Mouse (Mus musculus) limb, embryonic 13.5 days (tissue): Measurements from ENCODE around the gene Cdk4. TPM values are rescaled to one million over a fixed set of nuclear protein-coding genes. Genes with fewer than 3 reads are reported as not detected.

ENCODE experiments used
- ATAC-seq: fragments of 200-750 bp; cut with Nextera tagmentation; 2 replicates; pipeline ENCODE4 v1.8.0; 2017; ENCODE audit warnings: low read depth, moderate number of reproducible peaks, moderate TSS enrichment; ENCODE audit not compliant: low FRiP score
- H3K27ac ChIP-seq: fragments of 300-500 bp; sonication (generic); 2 replicates; pipeline ENCODE4 v1.5.1; 2015; ENCODE audit warnings: inconsistent platforms, mild to moderate bottlenecking, moderate library complexity
- H3K27me3 ChIP-seq: fragments of 300-500 bp; sonication (generic); 2 replicates; pipeline ENCODE4 v1.6.1; 2015; ENCODE audit warnings: mild to moderate bottlenecking, inconsistent platforms
- H3K36me3 ChIP-seq: fragments of 300-500 bp; sonication (generic); 2 replicates; pipeline ENCODE4 v1.6.1; 2015; ENCODE audit warnings: inconsistent platforms, mild to moderate bottlenecking, moderate library complexity
- H3K4me1 ChIP-seq: fragments of 300-500 bp; sonication (generic); 2 replicates; pipeline ENCODE4 v1.6.1; 2015; ENCODE audit warnings: inconsistent platforms
- H3K4me2 ChIP-seq: fragments of 300-500 bp; sonication (generic); replicated peaks from 2 replicates; pipeline ENCODE4 v1.6.1; 2015; ENCODE audit warnings: inconsistent platforms, mild to moderate bottlenecking, moderate library complexity
- H3K4me3 ChIP-seq: fragments of 300-500 bp; sonication (generic); 2 replicates; pipeline ENCODE4 v1.5.1; 2015; ENCODE audit warnings: moderate library complexity, mild to moderate bottlenecking, inconsistent platforms
- H3K9ac ChIP-seq: fragments of 300-500 bp; sonication (generic); 2 replicates; pipeline ENCODE4 v1.6.1; 2015; ENCODE audit warnings: mild to moderate bottlenecking, inconsistent platforms
- H3K9me3 ChIP-seq: fragments of 300-500 bp; sonication (generic); 2 replicates; pipeline ENCODE4 v1.6.1; 2016; ENCODE audit warnings: inconsistent platforms
- WGBS: fragments of 180-500 bp; shearing (Covaris S2); methylation state at CpG from one replicate; pipeline ENCODE4 v1.1.7; 2015; 5-methylcytosine and 5-hydroxymethylcytosine counted together
- polyA plus RNA-seq: library from polyadenylated mRNA; unstranded; fragments of >200 nt; fragmentation: Nextera tagmentation; extraction: Ambion mirVana; gene quantifications from 2 replicates; pipeline ENCODE4 v1.2.1, GENCODE M21; 2015

The Cdk4 gene
- 2,027 and 2,061 TPM in 2 replicates for polyA plus RNA-seq

DNA sequence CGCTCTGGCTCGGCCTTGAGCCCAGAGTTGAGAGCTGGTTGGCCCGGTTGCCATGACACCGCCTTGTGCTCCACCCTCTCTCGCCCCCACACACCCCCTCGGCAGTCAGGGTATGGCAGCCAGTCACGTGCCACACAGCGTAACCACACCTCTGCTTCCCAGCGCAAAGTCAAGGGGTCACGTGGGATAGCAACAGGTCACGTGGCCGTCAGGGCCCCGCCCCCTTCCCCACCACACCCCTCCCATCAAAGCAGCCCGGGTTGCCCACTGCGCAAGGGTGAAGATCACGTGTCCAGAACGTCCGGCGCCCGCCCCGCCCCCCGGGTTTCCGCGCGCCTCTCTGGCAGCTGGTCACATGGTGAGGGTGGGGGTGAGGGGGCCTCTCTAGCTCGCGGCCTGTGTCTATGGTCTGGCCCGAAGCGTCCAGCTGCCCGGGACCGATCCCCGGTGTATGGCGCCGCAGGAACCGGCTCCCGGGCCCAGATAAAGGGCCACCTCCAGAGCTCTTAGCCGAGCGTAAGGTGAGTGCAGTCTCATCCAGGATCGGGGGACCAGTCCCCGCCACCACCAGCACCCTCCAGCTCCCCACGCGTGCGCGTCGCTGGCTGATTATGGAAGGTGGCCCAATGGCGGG lies at the start of gene Cdk4:
Gene Cdk4, plus strand, starts transcription at position 296 of the 634 bp plus-strand sequence.
- H3K4me1 ChIP-seq, result peaks cover 27% of the 10 kb centered on the region
- ATAC-seq, result peak; percentile 92
- H3K36me3 ChIP-seq, result peaks cover 39% of the 10 kb centered on the region
- peaks cover 22% of the 10 kb centered on the region for H3K27me3 ChIP-seq
- under 1% methylated on average over 46 of the region's 46 CpGs for WGBS
- H3K4me2 ChIP-seq, result peak within 1 kb of the TSS; percentile 92
- no peaks in the 10 kb centered on the region for H3K9me3 ChIP-seq
- peak within 1 kb of the TSS; percentile 97 for H3K9ac ChIP-seq
- H3K4me3 ChIP-seq, result peak within 1 kb of the TSS; percentile 83
- peak within 1 kb of the TSS; percentile 72 for H3K27ac ChIP-seq

DNA sequence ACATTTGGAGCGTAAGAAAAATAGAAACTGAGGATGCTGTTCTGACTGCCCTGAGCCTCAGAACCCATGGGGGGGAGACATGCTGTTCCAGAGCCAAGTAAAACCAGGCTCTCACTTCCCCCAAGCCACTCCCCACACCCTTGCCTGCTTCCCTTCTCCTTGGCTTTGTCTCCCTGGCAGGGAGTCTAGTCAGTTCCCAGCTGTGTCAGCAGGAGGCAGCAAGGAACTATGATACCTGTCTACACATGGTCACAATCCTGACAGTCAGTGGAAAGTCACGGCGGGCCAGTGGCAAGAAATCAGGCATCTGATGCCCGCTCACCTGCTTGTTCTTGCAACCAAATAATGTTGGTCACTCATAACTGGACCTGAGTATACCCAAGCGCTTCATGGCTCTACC lies 46.8 kb upstream of the Cdk4 start:
- WGBS, result 45% methylated on average over 5 of the region's 5 CpGs
- ATAC-seq, result peak; percentile 72; the same call in 1 of the 2 replicates
- no peak overlapping the region; the same call in 1 of the 2 replicates for H3K27ac ChIP-seq
- peaks cover 21% of the 10 kb centered on the region for H3K4me1 ChIP-seq
- H3K27me3 ChIP-seq, result no peaks in the 10 kb centered on the region
- no peak overlapping the region for H3K4me3 ChIP-seq
- peak overlapping the region; percentile 2; the same call in 1 of the 2 replicates for H3K4me2 ChIP-seq
- no peaks in the 10 kb centered on the region for H3K36me3 ChIP-seq
- no peaks in the 10 kb centered on the region for H3K9me3 ChIP-seq
- no peak overlapping the region for H3K9ac ChIP-seq

DNA sequence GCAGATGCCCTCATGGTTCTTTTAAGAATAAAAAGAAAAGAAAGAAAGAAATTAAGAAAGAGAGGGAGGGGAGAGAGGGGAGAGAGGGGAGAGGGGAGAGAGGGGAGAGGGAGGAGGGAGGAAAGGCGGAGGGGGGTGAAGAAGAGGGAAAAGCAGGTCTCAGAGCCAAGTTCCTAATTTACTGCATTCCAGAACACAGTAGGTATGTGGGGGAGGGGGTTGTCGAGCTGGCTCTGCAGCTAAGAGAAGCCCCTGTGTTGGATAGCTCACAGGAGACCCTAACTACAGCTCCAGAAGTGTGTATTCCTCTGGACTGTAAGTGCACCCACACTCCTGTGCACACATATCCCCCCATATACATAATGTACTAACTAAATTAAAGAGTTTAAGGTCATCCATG lies 46.3 kb upstream of the Cdk4 start:
- H3K36me3 ChIP-seq, result peaks cover 5% of the 10 kb centered on the region
- ATAC-seq, result peak; percentile 68; the same call in 1 of the 2 replicates
- H3K4me2 ChIP-seq, result peak overlapping the region; percentile 2; the same call in 1 of the 2 replicates
- H3K27ac ChIP-seq, result peak overlapping the region; percentile 10; the same call in 1 of the 2 replicates
- H3K4me1 ChIP-seq, result peaks cover 21% of the 10 kb centered on the region
- H3K4me3 ChIP-seq, result no peak overlapping the region
- no peak overlapping the region for H3K9ac ChIP-seq
- H3K9me3 ChIP-seq, result no peaks in the 10 kb centered on the region
- 19% methylated on average over 2 of the region's 2 CpGs for WGBS
- H3K27me3 ChIP-seq, result no peaks in the 10 kb centered on the region

DNA sequence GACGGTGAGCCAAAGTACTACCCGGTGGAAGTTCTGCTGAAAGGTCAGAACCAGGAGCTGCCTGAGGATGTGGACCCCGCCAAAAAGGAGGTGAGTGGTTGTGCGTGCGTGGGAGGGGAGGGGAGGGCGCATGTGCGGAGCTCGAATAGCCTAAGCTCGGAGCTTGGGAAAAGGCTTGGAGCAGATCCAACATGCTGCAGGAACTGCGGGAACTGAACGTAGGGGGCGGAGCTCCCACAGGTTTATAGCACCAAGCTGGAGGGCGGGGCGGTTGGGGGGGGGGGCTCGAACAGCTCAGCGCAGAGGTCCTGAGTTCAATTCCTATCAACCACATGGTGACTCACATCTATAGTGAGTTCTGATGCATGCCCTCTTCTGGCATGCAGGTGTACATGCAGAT lies 44.9 kb upstream of the Cdk4 start:
- H3K36me3 ChIP-seq, result peaks cover 17% of the 10 kb centered on the region

DNA sequence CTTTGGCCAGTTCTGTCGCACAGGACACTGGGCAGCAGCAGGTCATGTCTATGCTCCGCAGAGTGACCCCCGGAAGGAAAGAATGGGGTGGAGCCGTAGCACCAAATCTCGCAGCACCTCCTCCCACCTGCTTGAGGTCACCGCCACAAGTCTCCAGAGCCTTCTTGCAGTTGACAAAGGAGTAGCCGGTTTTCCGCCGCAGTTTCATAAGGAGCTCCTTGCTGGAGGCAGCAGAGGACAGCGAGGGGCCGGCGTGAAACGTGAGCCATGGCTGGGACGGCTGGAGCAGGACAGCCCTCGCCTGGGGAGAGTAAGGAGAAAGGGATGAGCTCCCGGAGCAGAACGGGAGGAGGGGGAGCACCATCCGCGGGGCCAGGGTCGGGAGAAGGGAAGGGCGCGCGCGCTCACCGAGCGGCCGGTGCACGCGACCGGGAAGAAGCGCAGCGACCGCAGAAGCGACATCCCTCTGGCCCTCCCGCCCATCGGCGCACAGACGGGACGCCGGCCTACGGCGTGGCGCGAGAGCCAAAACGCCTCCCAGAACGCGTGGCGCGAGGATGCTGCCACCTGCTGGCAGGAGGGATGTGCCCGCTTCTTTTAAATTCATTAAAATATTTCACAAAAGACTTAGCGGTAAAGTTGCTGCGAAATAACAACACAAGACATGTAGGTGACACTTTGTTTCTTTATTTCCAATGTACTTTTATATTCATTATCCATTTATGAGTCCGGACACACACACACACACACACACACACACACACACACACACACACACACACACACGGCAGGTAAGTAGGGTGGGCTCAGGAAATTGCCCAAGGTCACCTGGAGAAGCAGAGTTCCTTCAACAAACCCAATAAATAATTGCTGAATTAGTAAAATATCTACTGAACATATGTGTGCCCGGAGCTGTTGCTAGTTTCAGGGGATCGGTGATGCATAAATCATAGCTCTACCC lies 32.7 kb upstream of the Cdk4 start, which contains the start of gene Tsfm:
Gene Tsfm, minus strand, starts transcription at position 505 of the 961 bp plus-strand sequence.
- H3K4me3 ChIP-seq, result peak within 1 kb of the TSS; percentile 92
- ATAC-seq, result peak; percentile 80
- no peaks in the 10 kb centered on the region for H3K27me3 ChIP-seq
- peak within 1 kb of the TSS; percentile 75 for H3K27ac ChIP-seq
- H3K4me2 ChIP-seq, result peak within 1 kb of the TSS; percentile 87
- no peaks in the 10 kb centered on the region for H3K9me3 ChIP-seq
- peaks cover 8% of the 10 kb centered on the region for H3K4me1 ChIP-seq
- 5% methylated on average over 55 of the region's 56 CpGs for WGBS
- peaks cover 39% of the 10 kb centered on the region for H3K36me3 ChIP-seq
- peak within 1 kb of the TSS; percentile 94 for H3K9ac ChIP-seq

More for the DNA sequence above, 44.9 kb upstream of the Cdk4 start:
- Histone ChIP-seq H3K4me2 (no peak overlapping the region), H3K9me3 (no peaks in the 10 kb centered on the region), H3K27ac (no peak overlapping the region), H3K27me3 (no peaks in the 10 kb centered on the region), H3K4me3 (no peak overlapping the region), H3K9ac (no peak overlapping the region), H3K4me1 (peaks cover 21% of the 10 kb centered on the region)
- no peak for ATAC-seq
- 63% methylated on average over 16 of the region's 16 CpGs for WGBS

DNA sequence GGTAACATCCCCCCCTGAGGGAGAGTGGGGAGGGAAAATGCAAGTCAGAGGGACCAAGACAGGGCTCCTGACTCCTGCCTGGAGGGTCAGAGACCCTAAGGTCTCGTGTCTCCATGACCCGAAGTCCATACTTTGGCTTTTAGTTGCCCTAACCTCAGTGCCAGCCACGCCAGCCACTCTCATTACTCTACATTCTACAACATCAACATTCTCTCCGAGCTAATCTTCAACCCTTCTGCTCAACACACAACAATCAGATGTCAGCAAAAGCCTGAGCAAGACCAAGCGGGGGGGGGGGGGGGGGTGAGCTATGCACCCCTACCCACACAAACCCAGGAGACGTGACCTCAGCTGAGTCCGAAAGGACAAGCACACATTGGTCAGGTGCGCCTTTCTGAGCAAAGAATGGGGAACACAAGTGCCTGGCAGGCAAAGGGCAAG lies 30.0 kb upstream of the Cdk4 start:
- Histone ChIP-seq H3K4me3 (no peak overlapping the region), H3K4me1 (peaks cover 8% of the 10 kb centered on the region), H3K9me3 (no peaks in the 10 kb centered on the region), H3K27me3 (no peaks in the 10 kb centered on the region), H3K9ac (no peak overlapping the region), H3K4me2 (no peak overlapping the region), H3K27ac (no peak overlapping the region), H3K36me3 (peaks cover 12% of the 10 kb centered on the region)
- WGBS, result 77% methylated on average over 8 of the region's 8 CpGs
- no peak for ATAC-seq

DNA sequence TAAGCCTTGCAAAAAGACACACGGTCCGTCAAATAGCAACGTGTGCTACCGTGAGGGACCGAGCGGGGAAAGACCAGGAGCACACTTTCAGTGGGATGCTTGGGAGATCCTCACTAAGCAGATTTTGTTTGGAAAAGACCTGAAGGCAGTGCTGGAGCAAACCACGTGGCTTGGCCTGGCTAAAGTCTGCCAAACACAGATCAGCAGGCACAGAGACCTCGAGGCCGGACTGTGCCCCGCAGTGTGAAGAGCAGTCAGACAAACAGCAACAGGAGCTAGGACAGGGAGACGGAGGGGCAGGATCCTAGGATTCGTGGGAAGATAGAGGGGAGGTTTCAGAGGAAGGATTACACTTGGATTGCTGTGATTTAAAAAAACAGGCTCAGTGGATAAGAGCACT lies 27.1 kb upstream of the Cdk4 start:
- H3K27ac ChIP-seq, result no peak overlapping the region
- no peaks in the 10 kb centered on the region for H3K36me3 ChIP-seq
- no peak for ATAC-seq
- H3K27me3 ChIP-seq, result peaks cover 11% of the 10 kb centered on the region
- no peak overlapping the region for H3K4me3 ChIP-seq
- no peak overlapping the region for H3K9ac ChIP-seq
- H3K4me1 ChIP-seq, result peaks cover 7% of the 10 kb centered on the region
- no peak overlapping the region for H3K4me2 ChIP-seq
- WGBS, result 82% methylated on average over 12 of the region's 12 CpGs
- H3K9me3 ChIP-seq, result no peaks in the 10 kb centered on the region

DNA sequence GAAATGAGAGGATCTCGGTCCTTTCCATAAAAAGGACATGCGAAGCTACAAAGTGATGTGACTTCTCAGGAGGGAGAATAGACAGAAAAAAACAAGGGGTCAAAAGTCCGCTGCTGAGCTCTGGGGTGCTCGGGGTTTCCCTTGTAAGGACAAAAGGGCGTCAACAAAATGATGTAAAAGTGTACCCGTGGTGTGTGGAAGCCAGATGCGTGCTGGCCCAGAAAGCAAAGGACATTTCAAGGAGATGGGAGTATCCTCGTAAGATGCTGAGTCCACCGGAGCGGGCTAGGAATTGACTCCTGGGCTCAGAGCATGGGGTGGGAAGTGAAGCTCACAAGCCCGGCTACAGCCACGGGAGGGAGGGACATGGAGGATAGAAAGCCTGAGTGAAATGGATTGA lies 25.7 kb upstream of the Cdk4 start:
- Histone ChIP-seq H3K9ac (no peak overlapping the region), H3K27me3 (peaks cover 11% of the 10 kb centered on the region), H3K4me2 (no peak overlapping the region), H3K4me3 (no peak overlapping the region), H3K36me3 (no peaks in the 10 kb centered on the region), H3K27ac (no peak overlapping the region), H3K9me3 (no peaks in the 10 kb centered on the region), H3K4me1 (peaks cover 12% of the 10 kb centered on the region)
- no peak for ATAC-seq
- 77% methylated on average over 12 of the region's 12 CpGs for WGBS

DNA sequence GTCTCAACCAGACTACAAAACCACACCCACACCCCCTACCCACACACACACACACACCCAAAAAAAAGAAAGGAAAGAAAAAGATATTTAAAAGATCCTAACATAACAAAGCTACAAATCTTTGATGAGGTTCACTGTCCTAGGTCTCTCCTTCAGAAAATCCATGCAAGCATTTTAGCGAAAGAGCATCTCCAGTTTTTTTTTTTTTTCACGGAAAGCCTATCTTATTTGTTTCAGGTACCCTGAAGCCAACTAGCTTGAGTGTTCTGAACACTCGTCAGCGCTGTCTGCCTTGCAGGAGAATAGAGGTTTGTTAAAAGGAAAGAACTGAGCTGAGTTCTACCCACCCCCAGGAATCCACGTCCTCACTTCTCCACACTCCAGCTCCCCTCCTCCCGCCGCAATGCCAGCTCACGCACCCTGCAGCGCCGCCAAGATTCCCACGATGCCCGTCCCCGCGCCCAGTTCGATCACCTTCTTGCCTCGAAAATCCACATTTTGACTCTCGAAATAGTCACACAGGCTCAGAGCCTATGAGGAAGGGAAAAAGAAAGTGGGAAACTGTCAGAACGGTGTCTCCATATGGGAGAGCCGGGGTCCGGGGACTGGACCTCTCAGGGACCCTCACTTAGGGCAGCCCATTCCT lies 22.6 kb upstream of the Cdk4 start:
- Histone ChIP-seq H3K27me3 (peaks cover 11% of the 10 kb centered on the region), H3K4me1 (peaks cover 19% of the 10 kb centered on the region), H3K4me2 (peak overlapping the region; percentile 97), H3K9me3 (no peaks in the 10 kb centered on the region), H3K9ac (peak overlapping the region; percentile 79), H3K36me3 (peaks cover 21% of the 10 kb centered on the region), H3K4me3 (peak overlapping the region; percentile 79), H3K27ac (peak overlapping the region; percentile 69)
- 1% methylated on average over 20 of the region's 20 CpGs for WGBS
- peak; percentile 26 for ATAC-seq

DNA sequence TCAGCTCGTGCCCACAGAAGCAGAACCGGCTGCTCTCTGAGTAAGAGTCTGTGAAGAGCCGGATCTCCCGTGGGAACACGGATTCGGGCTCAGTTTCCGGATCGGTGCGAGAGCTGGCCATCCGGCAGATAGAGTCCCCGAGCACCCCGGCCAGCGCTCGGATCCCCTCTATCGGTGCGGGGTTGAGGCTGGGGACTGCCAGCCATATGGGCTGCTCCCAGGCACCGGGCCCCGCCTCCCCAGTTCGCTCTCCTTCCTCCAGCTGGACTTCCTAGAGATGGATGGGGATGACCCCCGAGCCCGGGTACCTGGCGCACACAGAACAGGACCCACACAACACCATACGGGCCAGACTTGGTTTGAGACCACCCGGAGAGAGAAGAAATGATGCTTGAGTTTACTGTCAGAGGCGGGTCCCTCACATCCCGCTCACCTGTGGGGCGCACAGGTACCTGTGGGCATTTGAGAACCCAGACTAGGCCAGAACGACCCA lies 22.0 kb upstream of the Cdk4 start, which contains the start of the genes Mettl1 and Eef1akmt3:
Gene Mettl1, plus strand, starts transcription at position 141 of the 493 bp plus-strand sequence.
Gene Eef1akmt3, minus strand, starts transcription at position 240 of the 493 bp plus-strand sequence.
- ATAC-seq, result peak; percentile 58
- peaks cover 12% of the 10 kb centered on the region for H3K27me3 ChIP-seq
- H3K4me3 ChIP-seq, result peak within 1 kb of the TSS; percentile 79
- H3K4me1 ChIP-seq, result peaks cover 19% of the 10 kb centered on the region
- H3K4me2 ChIP-seq, result peak within 1 kb of the TSS; percentile 97
- peak within 1 kb of the TSS; percentile 69 for H3K27ac ChIP-seq
- H3K9ac ChIP-seq, result peak within 1 kb of the TSS; percentile 79
- WGBS, result under 1% methylated on average over 28 of the region's 28 CpGs
- H3K36me3 ChIP-seq, result peaks cover 24% of the 10 kb centered on the region
- H3K9me3 ChIP-seq, result no peaks in the 10 kb centered on the region

DNA sequence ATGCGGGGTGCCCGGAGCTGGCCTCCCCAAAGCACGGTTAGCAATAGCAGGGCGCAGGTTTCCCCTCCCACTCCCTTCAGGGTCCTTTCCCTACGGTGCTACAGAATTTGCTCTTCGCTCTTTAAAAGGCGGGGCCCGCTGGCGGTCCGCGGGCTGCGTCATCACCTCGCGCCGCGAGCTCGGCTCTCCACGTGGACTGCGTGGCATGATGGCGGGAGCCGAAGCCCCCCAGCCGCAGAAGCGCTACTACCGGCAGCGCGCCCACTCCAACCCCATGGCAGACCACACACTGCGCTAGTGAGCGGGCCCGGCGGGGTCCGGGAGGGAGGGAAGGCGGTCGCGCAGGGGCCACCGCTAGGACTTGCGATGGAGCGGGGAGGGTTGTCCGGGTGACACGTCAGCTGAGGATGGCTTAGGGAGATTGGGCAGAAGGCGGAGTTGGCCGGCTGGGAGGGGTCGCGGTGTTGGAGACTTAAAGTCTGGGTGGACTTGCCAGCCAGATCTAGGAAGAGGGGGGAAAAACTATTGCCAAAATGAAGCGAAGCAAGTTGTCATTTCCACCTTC lies 21.5 kb upstream of the Cdk4 start:
- H3K4me2 ChIP-seq, result peak overlapping the region; percentile 97
- no peaks in the 10 kb centered on the region for H3K9me3 ChIP-seq
- H3K36me3 ChIP-seq, result peaks cover 30% of the 10 kb centered on the region
- H3K27ac ChIP-seq, result peak overlapping the region; percentile 69
- WGBS, result under 1% methylated on average over 44 of the region's 44 CpGs
- peak; percentile 90 for ATAC-seq
- peak overlapping the region; percentile 79 for H3K4me3 ChIP-seq
- peaks cover 17% of the 10 kb centered on the region for H3K27me3 ChIP-seq
- peak overlapping the region; percentile 79 for H3K9ac ChIP-seq
- H3K4me1 ChIP-seq, result peaks cover 19% of the 10 kb centered on the region
